Mouse (Mus musculus) neural tube, embryonic 10.5 days (tissue): ENCODE results near the gene Lrch4.

Source experiments
- DNase-seq: peaks from one replicate; pipeline ENCODE4 v3.0.0-alpha.2; 2017; ENCODE audit warnings: low spot score; ENCODE audit errors: extremely low spot score

The Lrch4 gene

GRCm38 (mm10) chr5:137649669-137650571 lies 21.0 kb downstream of the Lrch4 start:
- DNase-seq, result peak; percentile 35

GRCm38 (mm10) chr5:137652474-137652873 lies 23.6 kb downstream of the Lrch4 start:
- DNase-seq, result peak; percentile 67

GRCm38 (mm10) chr5:137653366-137653765 lies 24.4 kb downstream of the Lrch4 start:
- DNase-seq, result no peak

- DNase-seq, result no peak
Measured at GRCm38 (mm10) chr5:137654746-137655145, 25.8 kb downstream of the Lrch4 start.

GRCm38 (mm10) chr5:137656977-137657376 lies 28.1 kb downstream of the Lrch4 start:
- DNase-seq, result peak; percentile 42

GRCm38 (mm10) chr5:137660064-137660688 lies 31.3 kb downstream of the Lrch4 start:
- DNase-seq, result no peak

GRCm38 (mm10) chr5:137663057-137663456 lies 34.1 kb downstream of the Lrch4 start:
- DNase-seq, result no peak

GRCm38 (mm10) chr5:137668971-137669370 lies 40.0 kb downstream of the Lrch4 start:
- no peak for DNase-seq

DNA sequence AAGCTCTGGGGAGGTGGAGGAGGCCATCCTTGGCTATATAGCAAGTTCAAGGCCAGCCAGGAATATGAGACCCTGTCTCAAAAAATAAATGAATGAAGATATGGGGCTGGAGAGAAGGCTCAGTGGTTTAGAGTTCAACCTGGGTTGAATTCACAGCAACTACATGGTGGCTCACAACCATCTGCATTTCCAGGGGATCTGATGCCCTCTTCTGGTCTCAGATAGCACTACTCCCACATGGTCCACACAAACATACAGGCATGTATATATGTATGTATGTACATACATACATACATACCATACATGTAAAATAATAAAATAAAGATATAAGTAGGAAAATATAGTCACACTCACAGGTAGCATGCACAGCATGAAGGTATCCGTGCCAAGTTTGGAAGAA lies 41.3 kb downstream of the Lrch4 start:
- no peak for DNase-seq

DNA sequence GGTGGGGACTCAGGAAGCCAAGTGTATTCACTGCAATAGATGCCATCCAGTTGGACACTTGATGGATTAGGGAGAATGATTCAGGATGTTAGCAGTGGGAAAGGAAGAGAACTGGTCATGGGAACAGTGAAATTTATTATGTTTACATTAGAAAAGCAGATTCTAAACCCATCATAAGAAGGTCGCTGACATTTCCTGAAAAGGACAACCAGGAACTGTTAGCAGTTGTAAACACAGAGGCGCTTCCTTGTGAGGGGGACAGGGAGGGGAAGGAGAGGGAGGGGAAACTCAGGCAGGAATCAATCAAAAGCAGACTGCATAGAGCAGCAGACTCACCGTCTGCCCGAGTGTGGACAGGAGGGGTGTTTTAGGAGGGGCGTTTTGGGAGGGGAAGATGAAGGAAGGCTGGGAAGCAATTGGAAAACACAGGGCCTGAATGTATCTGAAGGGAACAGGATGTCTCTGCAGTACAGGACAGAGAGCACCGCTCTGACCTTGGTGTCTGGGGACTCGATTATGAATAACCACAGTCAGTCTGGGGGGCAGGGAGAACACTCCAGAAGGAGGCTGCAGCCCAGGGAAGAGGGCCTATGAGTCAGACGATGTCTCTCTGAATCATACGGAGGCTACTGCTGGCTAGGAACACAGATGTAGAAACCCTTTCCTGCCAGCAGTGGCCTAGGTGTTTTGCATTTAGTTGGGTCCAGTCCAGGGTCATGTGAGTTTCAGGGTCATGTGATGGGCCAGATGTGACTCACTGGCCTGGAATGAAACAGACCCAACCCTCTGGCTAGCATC lies 42.7 kb downstream of the Lrch4 start:
- DNase-seq, result no peak

DNA sequence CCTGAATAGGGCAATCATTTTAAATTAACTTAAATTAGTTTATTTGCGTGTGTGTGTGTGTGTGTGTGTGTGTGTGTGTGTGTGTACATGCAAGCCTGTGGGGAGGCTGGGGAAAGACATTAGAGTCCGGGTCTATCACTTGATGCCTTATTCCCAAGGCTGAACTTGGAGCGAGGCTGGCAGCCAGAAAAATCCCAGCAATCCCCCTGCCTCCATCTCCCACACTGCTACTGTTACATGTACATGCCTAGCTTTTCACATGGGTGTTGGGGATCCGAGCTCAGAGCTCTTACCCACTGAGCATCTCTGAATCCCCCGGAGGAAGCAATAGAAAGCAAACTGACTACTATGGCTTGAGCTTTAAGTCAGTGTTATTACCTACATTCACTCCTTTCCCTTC lies 43.4 kb downstream of the Lrch4 start:
- no peak for DNase-seq

DNA sequence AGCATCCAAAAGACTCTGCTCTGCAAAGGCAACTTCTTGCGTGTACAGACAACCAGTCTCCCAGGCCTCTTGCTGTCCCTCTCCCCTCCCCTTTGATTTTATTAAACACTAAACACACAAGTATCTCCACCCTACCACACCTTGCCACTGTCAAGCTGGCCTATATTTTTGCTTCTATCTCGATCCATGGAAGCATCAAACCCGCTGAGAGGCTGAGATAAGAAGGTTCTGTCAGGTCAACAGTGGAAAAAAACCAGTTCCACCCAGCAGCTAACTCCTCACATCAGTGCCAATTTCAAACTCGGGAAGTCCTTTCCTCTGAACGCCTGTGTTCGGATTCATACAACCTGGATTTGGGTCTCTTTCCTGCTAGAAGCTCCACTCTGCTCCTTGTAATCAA lies 44.1 kb downstream of the Lrch4 start:
- DNase-seq, result no peak

GRCm38 (mm10) chr5:137674786-137675185 lies 45.9 kb downstream of the Lrch4 start:
- DNase-seq, result no peak

- DNase-seq, result no peak
Measured at GRCm38 (mm10) chr5:137677859-137678258, 48.9 kb downstream of the Lrch4 start.

GRCm38 (mm10) chr5:137678736-137679135 lies 49.8 kb downstream of the Lrch4 start:
- DNase-seq, result no peak

GRCm38 (mm10) chr5:137679726-137680125 lies 50.8 kb downstream of the Lrch4 start:
- no peak for DNase-seq

- DNase-seq, result no peak
Measured at GRCm38 (mm10) chr5:137682526-137682925, 53.6 kb downstream of the Lrch4 start.

GRCm38 (mm10) chr5:137683388-137684293 lies 54.7 kb downstream of the Lrch4 start:
- DNase-seq, result peak; percentile 22

DNA sequence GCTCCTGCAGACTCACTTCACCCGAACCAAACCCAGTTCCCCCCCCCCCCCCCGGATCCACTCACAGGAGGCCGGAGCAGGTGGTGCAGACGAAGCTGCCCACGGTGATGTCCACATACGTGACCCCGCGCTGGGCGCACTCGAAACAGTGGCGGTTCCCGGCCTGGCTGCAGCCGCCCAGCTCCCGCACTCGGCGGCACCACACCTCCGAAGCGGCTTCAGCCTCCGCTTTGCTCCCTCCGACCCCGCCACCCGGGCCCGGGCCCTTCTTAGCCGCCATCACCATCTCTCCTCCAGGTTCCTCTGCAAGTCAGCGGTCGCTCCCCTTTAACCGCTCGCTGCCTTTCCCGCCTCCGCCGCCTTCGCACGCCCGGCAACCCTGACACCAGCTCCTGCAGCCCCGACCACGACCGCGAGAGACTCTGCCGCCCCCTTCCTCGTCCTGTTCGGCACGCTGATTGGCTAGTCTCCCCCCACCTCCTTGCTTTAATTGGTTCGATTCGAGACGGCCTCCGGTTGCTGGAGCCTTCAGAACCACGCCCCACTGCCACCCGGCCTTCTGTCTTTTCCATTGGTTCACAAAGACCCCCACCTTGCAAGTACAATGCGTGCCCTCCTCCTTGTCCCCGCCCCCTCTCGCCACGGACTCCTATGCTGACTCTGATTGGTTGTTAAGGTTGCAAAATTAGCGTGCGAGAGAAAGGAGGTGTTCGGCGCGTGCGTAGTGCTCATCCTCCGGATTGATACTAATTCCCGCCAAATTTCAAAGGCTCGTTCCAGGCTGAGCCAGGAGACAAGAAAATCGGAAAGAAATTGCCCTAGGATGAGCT lies 55.6 kb downstream of the Lrch4 start, which contains the start of gene Agfg2:
Gene Agfg2, minus strand, starts transcription at position 433 of the 830 bp plus-strand sequence.
- peak; percentile 95 for DNase-seq

- no peak for DNase-seq
Measured at GRCm38 (mm10) chr5:137685653-137686052, 56.7 kb downstream of the Lrch4 start.
